Mouse (Mus musculus): ENCODE data around the gene Plcb4. TPM values are rescaled to one million over a fixed set of nuclear protein-coding genes. Genes with fewer than 3 reads are reported as not detected.

Plcb4 gene
- polyA plus RNA-seq, 1 experiment from 2014 or later, result 16.4 TPM

DNA sequence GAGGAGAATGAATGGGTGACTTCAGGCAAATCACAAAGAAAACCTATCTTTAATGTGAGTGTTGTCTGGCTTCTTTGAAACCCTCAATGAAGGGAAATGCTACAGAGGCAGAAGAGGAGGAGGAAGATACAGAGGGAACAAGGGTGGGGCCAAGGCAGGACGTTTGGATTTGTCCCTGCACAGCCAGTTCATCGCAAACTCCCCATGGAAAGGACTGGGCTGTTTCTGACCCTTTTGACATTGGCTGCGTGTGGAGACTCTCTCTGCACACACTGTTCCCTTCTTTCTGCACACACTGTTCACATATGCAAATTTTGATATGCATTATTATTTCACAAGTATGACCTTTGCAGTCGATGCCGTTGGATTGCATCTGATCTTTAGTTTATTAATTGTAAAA, 63.3 kb downstream of the Plcb4 start:
- 57% methylated on average over 5 of the region's 5 CpGs for WGBS
- H3K9me3 ChIP-seq (ENCODE audit: control insufficient read depth, low read length), result no peaks in the 10 kb centered on the region
- no peak overlapping the region for H3K27ac ChIP-seq (ENCODE audit: low read length)
- ATAC-seq (ENCODE audit: low read depth), result no peak
- H3K9ac ChIP-seq (ENCODE audit: low read length), result no peak overlapping the region
- no peaks in the 10 kb centered on the region for H3K36me3 ChIP-seq (ENCODE audit: control insufficient read depth, insufficient read depth, low read length)
- H3K4me2 ChIP-seq (ENCODE audit: low read depth, low read length), result no peak overlapping the region
- H3K4me3 ChIP-seq (ENCODE audit: low read length), result no peak overlapping the region
- H3K4me1 ChIP-seq (replicated peaks; ENCODE audit: control insufficient read depth, insufficient read depth, low read length), result peaks cover 14% of the 10 kb centered on the region
- no peaks in the 10 kb centered on the region for H3K27me3 ChIP-seq (ENCODE audit: control insufficient read depth, insufficient read depth, low read depth, low read length)

DNA sequence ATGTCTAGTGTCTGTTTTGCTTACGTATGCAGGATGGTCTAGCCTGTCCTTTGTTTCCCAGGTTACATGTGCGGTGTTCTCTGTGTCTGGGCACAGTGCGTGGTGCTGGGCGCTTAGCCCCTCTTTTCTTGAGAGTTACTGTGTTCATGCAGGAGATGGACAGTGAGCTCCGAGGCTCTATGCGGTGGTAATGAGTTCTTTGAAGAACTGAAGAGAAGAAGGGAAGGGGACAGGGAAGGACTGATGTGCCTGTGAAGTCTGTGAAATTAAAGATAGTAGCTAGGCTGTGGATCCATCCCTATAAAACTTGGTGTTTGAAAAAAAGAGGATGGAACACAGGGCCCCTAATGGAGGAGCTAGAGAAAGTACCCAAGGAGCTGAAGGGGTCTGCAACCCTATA, 64.6 kb downstream of the Plcb4 start:
- Histone ChIP-seq H3K4me2 (ENCODE audit: low read depth, low read length) (no peak overlapping the region), H3K27ac (ENCODE audit: low read length) (no peak overlapping the region), H3K4me1 (replicated peaks; ENCODE audit: control insufficient read depth, insufficient read depth, low read length) (peaks cover 11% of the 10 kb centered on the region), H3K4me3 (ENCODE audit: low read length) (no peak overlapping the region), H3K9ac (ENCODE audit: low read length) (no peak overlapping the region), H3K36me3 (ENCODE audit: control insufficient read depth, insufficient read depth, low read length) (no peaks in the 10 kb centered on the region), H3K27me3 (ENCODE audit: control insufficient read depth, insufficient read depth, low read depth, low read length) (no peaks in the 10 kb centered on the region), H3K9me3 (ENCODE audit: control insufficient read depth, low read length) (no peaks in the 10 kb centered on the region)
- 94% methylated on average over 6 of the region's 6 CpGs for WGBS
- no peak for ATAC-seq (ENCODE audit: low read depth)

GRCm38 (mm10) chr2:135724489-135724888, 65.7 kb downstream of the Plcb4 start:
- Histone ChIP-seq H3K9me3 (ENCODE audit: control insufficient read depth, low read length) (no peaks in the 10 kb centered on the region), H3K27ac (ENCODE audit: low read length) (no peak overlapping the region), H3K36me3 (ENCODE audit: control insufficient read depth, insufficient read depth, low read length) (no peaks in the 10 kb centered on the region), H3K4me2 (ENCODE audit: low read depth, low read length) (no peak overlapping the region), H3K4me1 (replicated peaks; ENCODE audit: control insufficient read depth, insufficient read depth, low read length) (peaks cover 11% of the 10 kb centered on the region), H3K9ac (ENCODE audit: low read length) (no peak overlapping the region), H3K4me3 (ENCODE audit: low read length) (no peak overlapping the region), H3K27me3 (ENCODE audit: control insufficient read depth, insufficient read depth, low read depth, low read length) (no peaks in the 10 kb centered on the region)
- 88% methylated on average over 10 of the region's 10 CpGs for WGBS
- no peak for ATAC-seq (ENCODE audit: low read depth)

DNA sequence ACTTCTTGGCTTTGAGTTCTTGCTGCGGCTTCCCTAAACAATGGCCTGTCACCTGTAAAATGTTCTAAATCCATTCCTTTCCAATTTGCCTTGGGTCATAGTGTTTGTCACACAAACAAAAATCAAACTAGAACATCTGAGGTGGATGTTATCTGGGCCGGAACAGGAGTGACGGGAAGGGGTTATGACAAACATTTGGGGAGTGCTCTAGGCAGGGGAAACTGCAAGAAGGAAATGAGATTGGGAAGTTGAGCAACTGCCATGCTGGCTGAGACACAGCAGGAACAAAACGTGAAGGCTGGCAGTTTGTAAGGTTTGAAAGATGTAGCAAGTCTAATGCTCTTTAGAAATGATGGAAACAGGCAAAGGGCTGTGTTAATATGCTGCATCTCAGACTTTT, 66.6 kb downstream of the Plcb4 start:
- Histone ChIP-seq H3K4me3 (ENCODE audit: low read length) (no peak overlapping the region), H3K4me2 (ENCODE audit: low read depth, low read length) (no peak overlapping the region), H3K9me3 (ENCODE audit: control insufficient read depth, low read length) (no peaks in the 10 kb centered on the region), H3K36me3 (ENCODE audit: control insufficient read depth, insufficient read depth, low read length) (no peaks in the 10 kb centered on the region), H3K4me1 (replicated peaks; ENCODE audit: control insufficient read depth, insufficient read depth, low read length) (peaks cover 11% of the 10 kb centered on the region), H3K27ac (ENCODE audit: low read length) (peak overlapping the region; percentile 59), H3K9ac (ENCODE audit: low read length) (no peak overlapping the region), H3K27me3 (ENCODE audit: control insufficient read depth, insufficient read depth, low read depth, low read length) (no peaks in the 10 kb centered on the region)
- ATAC-seq (ENCODE audit: low read depth), result peak; percentile 49; the same call in 1 of the 2 replicates
- 49% methylated on average over 4 of the region's 4 CpGs for WGBS

- H3K4me1 ChIP-seq (replicated peaks; ENCODE audit: control insufficient read depth, insufficient read depth, low read length), result peaks cover 19% of the 10 kb centered on the region
- no peak overlapping the region for H3K9ac ChIP-seq (ENCODE audit: low read length)
- H3K4me2 ChIP-seq (ENCODE audit: low read depth, low read length), result no peak overlapping the region
- no peak overlapping the region for H3K4me3 ChIP-seq (ENCODE audit: low read length)
- H3K27ac ChIP-seq (ENCODE audit: low read length), result no peak overlapping the region
- H3K27me3 ChIP-seq (ENCODE audit: control insufficient read depth, insufficient read depth, low read depth, low read length), result no peaks in the 10 kb centered on the region
- no peaks in the 10 kb centered on the region for H3K9me3 ChIP-seq (ENCODE audit: control insufficient read depth, low read length)
- ATAC-seq (ENCODE audit: low read depth), result peak; percentile 74
- H3K36me3 ChIP-seq (ENCODE audit: control insufficient read depth, insufficient read depth, low read length), result no peaks in the 10 kb centered on the region
- 60% methylated on average over 9 of the region's 9 CpGs for WGBS
Observed at GRCm38 (mm10) chr2:135727088-135727487, 68.3 kb downstream of the Plcb4 start.

GRCm38 (mm10) chr2:135727925-135728324, 69.1 kb downstream of the Plcb4 start:
- H3K4me1 ChIP-seq (replicated peaks; ENCODE audit: control insufficient read depth, insufficient read depth, low read length), result peaks cover 19% of the 10 kb centered on the region
- no peaks in the 10 kb centered on the region for H3K9me3 ChIP-seq (ENCODE audit: control insufficient read depth, low read length)
- no peak overlapping the region for H3K9ac ChIP-seq (ENCODE audit: low read length)
- H3K36me3 ChIP-seq (ENCODE audit: control insufficient read depth, insufficient read depth, low read length), result no peaks in the 10 kb centered on the region
- no peak overlapping the region for H3K4me2 ChIP-seq (ENCODE audit: low read depth, low read length)
- no peaks in the 10 kb centered on the region for H3K27me3 ChIP-seq (ENCODE audit: control insufficient read depth, insufficient read depth, low read depth, low read length)
- 78% methylated on average over 4 of the region's 4 CpGs for WGBS
- ATAC-seq (ENCODE audit: low read depth), result no peak
- H3K27ac ChIP-seq (ENCODE audit: low read length), result no peak overlapping the region
- H3K4me3 ChIP-seq (ENCODE audit: low read length), result no peak overlapping the region

GRCm38 (mm10) chr2:135731591-135731990, 72.8 kb downstream of the Plcb4 start:
- H3K4me1 ChIP-seq (replicated peaks; ENCODE audit: control insufficient read depth, insufficient read depth, low read length), result peaks cover 21% of the 10 kb centered on the region
- peak overlapping the region; percentile 36 for H3K27ac ChIP-seq (ENCODE audit: low read length)
- no peak overlapping the region for H3K9ac ChIP-seq (ENCODE audit: low read length)
- ATAC-seq (ENCODE audit: low read depth), result peak; percentile 37; the same call in 1 of the 2 replicates
- no peak overlapping the region for H3K4me2 ChIP-seq (ENCODE audit: low read depth, low read length)
- H3K36me3 ChIP-seq (ENCODE audit: control insufficient read depth, insufficient read depth, low read length), result no peaks in the 10 kb centered on the region
- H3K9me3 ChIP-seq (ENCODE audit: control insufficient read depth, low read length), result no peaks in the 10 kb centered on the region
- no peaks in the 10 kb centered on the region for H3K27me3 ChIP-seq (ENCODE audit: control insufficient read depth, insufficient read depth, low read depth, low read length)
- 67% methylated on average over 6 of the region's 6 CpGs for WGBS
- H3K4me3 ChIP-seq (ENCODE audit: low read length), result no peak overlapping the region

DNA sequence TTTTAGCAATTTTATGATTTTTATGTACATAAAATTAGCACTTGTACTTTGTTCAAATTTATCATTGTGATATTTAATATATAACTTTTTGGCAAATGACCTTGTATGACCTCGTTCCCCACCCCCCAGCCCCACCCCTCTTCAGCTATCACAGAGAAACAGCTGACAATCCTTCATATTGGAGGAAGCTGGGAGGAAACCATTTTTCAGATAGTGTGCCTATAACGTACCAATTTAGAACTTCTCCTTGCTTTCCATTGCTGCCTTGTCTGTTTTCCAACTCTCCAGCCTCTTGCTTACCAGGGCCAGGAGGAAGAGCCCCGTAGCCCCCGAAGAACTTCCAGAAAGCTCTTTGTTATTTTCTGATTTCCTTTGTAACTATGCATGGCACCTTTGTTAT, 73.8 kb downstream of the Plcb4 start:
- no peak for ATAC-seq (ENCODE audit: low read depth)
- H3K27me3 ChIP-seq (ENCODE audit: control insufficient read depth, insufficient read depth, low read depth, low read length), result no peaks in the 10 kb centered on the region
- no peak overlapping the region for H3K27ac ChIP-seq (ENCODE audit: low read length)
- no peak overlapping the region for H3K9ac ChIP-seq (ENCODE audit: low read length)
- no peaks in the 10 kb centered on the region for H3K36me3 ChIP-seq (ENCODE audit: control insufficient read depth, insufficient read depth, low read length)
- 60% methylated on average over 4 of the region's 4 CpGs for WGBS
- peaks cover 14% of the 10 kb centered on the region for H3K4me1 ChIP-seq (replicated peaks; ENCODE audit: control insufficient read depth, insufficient read depth, low read length)
- no peak overlapping the region for H3K4me2 ChIP-seq (ENCODE audit: low read depth, low read length)
- no peak overlapping the region for H3K4me3 ChIP-seq (ENCODE audit: low read length)
- no peaks in the 10 kb centered on the region for H3K9me3 ChIP-seq (ENCODE audit: control insufficient read depth, low read length)

DNA sequence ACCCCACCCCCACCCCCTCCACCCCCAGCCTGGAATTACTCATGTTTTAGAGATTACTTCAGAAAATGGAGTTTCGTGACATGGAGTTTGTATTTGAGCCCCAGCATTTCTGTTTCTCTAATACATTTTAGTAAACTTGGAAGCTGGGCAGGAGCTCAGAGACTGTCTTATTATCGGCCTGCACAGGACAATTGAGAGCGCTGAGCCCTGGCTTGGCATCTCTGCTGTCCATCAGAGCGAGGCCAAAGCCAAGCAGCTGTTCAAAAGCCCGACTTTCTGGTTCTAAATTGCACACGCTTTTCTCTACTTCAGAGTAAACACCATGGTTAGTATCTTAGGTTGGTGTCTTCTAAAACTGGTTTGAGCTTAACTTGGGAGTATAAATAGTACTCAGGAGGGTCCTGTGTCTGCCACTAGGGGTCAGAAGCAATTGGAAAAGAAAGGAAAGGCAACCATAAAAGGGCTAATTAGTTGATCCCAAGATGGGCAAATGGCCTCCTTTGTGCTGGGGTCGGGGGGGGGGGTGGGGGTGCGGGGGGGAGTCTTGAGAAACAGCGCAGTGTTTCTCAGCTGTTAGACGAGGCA, 75.2 kb downstream of the Plcb4 start:
- H3K4me1 ChIP-seq (replicated peaks; ENCODE audit: control insufficient read depth, insufficient read depth, low read length), result peaks cover 14% of the 10 kb centered on the region
- no peaks in the 10 kb centered on the region for H3K9me3 ChIP-seq (ENCODE audit: control insufficient read depth, low read length)
- no peak overlapping the region for H3K4me3 ChIP-seq (ENCODE audit: low read length)
- peak; percentile 48 for ATAC-seq (ENCODE audit: low read depth)
- no peak overlapping the region for H3K9ac ChIP-seq (ENCODE audit: low read length)
- no peaks in the 10 kb centered on the region for H3K36me3 ChIP-seq (ENCODE audit: control insufficient read depth, insufficient read depth, low read length)
- no peak overlapping the region for H3K27ac ChIP-seq (ENCODE audit: low read length)
- H3K27me3 ChIP-seq (ENCODE audit: control insufficient read depth, insufficient read depth, low read depth, low read length), result no peaks in the 10 kb centered on the region
- H3K4me2 ChIP-seq (ENCODE audit: low read depth, low read length), result no peak overlapping the region
- WGBS, result 53% methylated on average over 10 of the region's 10 CpGs

DNA sequence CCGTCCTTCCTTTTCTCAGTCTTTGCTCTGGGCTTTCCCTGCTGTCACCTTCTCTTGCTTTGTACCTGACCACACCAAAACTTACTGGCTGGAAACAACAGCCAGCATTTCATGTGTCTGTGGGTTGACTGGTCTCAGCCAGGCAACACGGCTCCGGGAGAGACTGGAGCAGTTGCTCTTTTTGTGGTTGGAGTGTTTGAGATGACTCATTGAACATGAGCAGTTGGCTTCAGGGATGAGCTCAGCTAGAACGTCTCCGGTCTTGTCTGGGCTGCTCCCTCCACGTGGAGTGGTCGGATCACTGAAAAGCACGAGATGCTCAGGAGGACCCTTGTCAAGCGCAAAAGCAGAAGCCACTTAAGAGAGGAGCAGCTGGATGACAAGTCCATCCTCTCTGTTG, 78.7 kb downstream of the Plcb4 start:
- ATAC-seq (ENCODE audit: low read depth), result no peak
- H3K9me3 ChIP-seq (ENCODE audit: control insufficient read depth, low read length), result no peaks in the 10 kb centered on the region
- no peak overlapping the region for H3K4me3 ChIP-seq (ENCODE audit: low read length)
- H3K9ac ChIP-seq (ENCODE audit: low read length), result no peak overlapping the region
- no peaks in the 10 kb centered on the region for H3K27me3 ChIP-seq (ENCODE audit: control insufficient read depth, insufficient read depth, low read depth, low read length)
- H3K4me1 ChIP-seq (replicated peaks; ENCODE audit: control insufficient read depth, insufficient read depth, low read length), result peaks cover 7% of the 10 kb centered on the region
- WGBS, result 79% methylated on average over 9 of the region's 9 CpGs
- H3K27ac ChIP-seq (ENCODE audit: low read length), result no peak overlapping the region
- no peak overlapping the region for H3K4me2 ChIP-seq (ENCODE audit: low read depth, low read length)
- H3K36me3 ChIP-seq (ENCODE audit: control insufficient read depth, insufficient read depth, low read length), result no peaks in the 10 kb centered on the region
